Mouse (Mus musculus): ENCODE measurements around the gene Dcps. TPM values are rescaled to one million over a fixed set of nuclear protein-coding genes. Genes with fewer than 3 reads are reported as not detected.

Dcps gene
- total RNA-seq, 4 experiments from 2014 or later: 13.8 to 15.8 (median 14.1) TPM

DNA sequence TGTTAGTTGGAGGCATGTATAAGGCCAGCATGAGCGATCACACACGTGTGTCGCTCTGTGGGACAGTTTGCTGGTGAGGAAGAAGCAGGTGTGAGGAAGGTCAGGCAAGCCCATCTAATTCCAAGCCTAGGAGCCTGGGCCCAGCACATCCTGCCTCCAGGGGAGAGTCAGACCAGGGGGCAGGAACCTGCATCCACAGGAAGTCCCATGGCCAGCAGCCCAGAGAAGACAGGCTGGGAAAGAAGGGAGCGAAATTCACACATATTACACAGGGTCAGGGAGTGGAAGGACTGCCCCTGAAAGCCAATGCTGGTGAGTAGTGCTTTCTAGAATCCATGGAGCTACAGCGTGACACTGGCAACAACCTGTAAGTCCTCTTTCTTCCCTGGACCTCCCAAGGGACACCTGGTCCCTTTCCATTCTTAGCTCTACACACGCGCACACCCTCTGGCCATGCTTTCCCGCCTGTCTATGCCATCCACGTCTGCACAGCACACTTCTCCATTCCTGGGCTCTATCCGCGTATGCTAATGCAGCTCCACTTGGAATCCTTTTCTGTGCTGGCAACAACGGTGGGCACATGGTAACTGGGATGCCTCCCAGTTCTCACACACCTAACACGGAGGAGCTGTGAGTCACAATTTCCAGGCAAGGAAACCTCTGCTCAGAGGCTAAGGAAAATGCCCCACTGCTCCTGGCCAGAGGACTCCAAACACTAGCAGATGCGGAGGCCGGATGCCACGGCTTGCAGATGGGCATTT lies 44.0 kb downstream of the Dcps start:
- no peak for DNase-seq (ENCODE audit: low spot score)

DNA sequence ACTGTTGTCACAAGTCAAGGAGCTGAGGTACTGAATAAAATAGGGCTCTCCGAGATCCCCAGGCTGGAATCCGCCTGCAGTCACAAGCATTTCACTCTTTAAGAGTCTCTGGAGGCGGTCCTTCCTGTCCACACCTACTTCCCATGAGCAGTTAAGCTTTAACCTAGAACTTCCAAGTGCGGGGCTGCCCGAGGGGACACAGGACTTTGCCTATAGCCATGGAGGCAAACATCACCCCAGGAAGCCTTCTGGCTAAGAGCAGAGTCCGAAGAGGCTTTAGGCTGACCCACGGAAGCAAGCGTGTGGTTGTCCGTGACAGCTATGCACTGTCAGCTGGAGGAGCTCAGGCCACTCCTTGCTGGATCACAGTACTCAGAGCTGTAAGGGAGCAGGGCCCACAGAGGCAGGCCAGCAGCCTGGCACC lies 46.9 kb downstream of the Dcps start:
- DNase-seq (ENCODE audit: low spot score): no peak

DNA sequence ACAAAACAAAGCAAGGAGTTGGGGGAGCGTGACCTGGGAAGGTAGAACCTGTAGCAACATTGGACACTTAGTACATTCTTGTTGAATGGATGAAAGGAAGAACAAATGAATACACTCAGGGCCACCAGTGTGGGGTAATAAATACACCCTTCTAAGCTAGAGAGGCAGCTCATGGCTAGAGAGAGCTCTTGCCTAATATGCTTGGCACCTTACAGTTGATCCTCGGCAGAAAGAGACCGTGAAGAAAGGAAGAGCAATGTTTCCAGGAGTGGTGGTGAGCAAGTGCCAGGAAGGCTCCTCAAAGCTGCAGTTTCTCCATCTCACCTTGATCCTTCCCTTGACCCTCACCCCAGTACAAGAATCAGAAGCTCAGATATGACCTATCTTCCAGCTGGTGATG lies 47.3 kb downstream of the Dcps start:
- DNase-seq (ENCODE audit: low spot score): no peak

DNA sequence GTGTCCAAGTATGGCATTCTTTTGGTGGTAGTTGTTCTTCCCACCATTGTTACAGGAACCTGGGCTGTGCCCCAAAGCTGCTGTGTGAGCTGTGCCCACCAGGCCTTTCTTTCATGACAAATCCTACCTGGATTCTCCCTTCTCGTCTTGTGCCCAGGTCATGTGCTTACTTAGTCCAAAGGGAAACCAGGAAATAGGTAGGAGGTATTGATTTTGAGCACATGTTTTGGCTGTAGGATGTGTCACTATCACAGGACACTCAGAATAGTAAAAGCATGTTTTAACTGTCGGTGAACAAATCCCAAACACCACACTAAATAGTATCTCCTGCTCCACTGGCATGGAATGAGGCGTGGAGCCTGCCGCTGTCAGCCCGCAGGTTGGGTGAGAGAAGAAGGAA lies 48.3 kb downstream of the Dcps start:
- no peak for DNase-seq (ENCODE audit: low spot score)

DNA sequence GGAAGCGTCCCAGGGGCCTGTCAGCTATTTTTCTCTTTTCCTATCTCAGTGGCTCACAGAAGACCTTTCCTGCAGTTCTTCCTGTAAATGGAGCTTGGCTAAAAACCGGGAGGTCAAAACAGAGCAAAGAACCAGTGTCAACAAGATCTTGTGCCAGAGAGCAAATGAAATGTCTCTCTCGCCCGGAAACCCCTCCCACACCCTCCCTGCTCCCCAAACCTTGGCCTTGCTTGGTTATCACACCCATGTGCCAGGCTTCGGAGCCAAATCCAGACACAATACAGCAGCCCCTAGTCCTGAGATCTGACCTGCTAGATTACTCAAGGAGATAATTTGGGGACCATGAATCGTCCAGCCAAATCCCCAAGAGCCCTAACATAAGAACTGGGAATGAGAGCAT lies 48.7 kb downstream of the Dcps start:
- DNase-seq (ENCODE audit: low spot score): peak; percentile 60

DNA sequence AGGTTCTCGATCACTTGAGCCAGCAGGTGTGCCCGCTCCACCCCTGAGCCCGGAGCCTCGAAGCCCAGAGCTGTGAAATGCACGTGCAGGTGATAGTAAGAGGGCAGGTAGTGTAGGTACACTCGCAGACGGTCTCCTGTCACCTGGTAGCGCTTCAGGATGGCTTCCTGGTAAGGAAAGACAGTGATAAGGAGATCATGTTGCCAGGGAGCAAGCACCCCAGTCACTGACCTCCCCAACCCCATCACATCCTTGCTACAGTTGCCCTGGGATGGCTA lies 51.2 kb downstream of the Dcps start:
- no peak for DNase-seq (ENCODE audit: low spot score)

DNA sequence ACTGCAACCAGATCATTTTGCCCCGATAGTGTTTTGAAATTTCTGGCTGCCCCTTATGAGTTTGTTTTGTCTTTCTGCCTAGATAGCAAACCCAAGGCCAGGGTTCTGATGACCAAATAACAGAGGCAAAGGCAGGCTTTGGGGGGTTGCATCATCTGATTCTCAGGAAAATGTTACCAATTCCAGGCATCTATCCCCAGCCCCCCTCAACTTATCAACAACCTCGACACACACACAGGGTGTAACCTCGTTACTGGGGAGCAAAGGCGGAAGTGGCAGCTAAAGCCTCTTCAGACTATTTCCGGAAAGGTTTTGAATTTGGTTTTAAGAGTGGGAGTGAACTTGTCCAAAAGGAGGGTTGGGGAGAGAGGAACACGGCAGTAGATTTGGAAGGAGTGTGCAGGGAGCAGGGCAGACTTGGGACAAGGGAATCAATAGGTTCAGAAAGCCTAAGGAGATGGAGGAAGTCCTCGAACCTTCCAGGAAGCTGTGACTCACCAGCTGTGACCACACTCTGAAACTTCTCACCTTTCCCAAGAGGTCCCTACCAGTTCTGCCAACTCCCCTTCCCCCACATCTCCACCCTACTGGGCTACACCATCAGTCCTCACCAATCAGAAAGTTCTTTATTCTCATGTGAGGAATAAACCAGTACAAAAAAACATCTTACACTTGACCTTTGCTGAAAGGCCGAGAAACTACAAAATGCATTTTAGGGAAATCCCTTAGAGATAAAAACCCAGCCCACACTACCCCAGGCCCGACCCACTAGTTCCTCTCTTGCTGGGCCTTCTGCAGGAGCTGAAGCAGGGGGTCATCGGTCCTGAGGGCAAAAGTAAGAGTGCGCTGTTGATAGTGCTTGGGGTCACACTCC lies 51.8 kb downstream of the Dcps start:
- no peak for DNase-seq (ENCODE audit: low spot score)

DNA sequence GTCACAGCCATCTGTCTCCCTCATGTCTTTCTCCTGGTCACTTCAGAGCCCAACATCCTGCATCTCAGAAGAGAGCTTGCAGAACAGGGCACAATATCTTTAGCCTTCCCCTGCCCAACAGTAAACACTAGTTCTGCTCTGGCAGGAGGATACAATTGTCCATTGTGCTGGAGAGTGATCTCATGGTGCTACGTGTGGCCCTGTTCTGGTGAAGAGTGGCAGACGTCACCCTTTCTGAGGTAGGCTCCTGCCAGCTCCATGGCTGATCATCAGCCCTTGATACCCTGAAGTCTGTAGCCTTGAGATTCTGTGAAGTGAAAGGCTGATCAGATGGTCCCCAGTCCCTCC lies 52.4 kb downstream of the Dcps start:
- no peak for DNase-seq (ENCODE audit: low spot score)

DNA sequence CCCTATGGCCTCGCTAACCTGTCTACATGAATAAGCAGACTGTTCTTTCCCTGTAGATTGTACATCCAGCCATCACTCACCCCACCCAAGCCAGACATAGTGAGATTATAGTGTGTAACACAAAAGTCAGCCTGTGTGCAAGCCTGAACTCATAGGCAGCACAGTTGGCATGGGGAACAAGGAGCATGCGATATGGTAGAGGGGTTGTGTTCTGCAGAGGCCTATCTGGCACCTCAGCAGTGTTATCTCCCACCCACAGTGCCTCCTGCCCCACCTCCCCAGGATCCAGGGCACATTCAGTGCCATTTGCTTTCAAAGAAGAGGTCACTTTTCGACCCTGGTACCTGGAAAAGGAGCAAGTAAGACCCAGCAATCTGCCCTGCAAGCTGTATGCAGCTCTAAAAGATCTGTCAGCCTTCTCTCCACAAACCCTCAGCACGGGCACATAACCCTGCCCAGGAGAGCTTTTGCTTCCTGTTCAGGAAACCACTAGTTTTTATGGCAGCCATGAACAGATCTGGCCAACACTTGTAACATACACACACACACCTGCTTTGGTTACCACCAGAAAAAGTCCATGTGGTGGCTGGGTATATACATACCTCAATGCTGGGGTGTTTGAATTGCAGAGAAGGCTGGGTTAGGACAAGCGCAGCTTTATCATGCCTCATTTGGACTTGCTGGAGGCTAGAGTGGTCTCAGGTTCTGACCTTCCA lies 53.2 kb downstream of the Dcps start:
- DNase-seq (ENCODE audit: low spot score): no peak

DNA sequence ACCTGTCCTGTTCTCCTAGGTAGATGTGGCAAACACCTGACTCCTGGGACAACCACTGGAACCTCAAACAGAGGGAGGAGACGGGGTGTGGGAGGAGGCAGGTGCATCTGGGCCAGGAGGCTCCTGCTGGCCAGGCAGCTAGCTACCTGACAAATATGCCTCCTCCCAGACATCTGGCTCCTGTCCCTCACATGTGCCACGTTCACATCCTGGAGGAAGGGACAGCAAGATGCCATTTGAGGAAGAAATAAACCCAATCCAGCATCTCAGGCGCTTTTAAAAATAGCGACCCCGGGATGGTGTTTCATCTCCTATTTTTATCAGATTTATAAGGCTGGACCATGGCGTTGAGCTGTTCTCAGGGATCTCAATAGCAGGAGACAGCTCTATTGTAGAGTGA lies 56.7 kb downstream of the Dcps start, which contains the start of gene St3gal4:
Gene St3gal4, minus strand, starts transcription at position 101 of the 400 bp plus-strand sequence.
- no peak for DNase-seq (ENCODE audit: low spot score)

DNA sequence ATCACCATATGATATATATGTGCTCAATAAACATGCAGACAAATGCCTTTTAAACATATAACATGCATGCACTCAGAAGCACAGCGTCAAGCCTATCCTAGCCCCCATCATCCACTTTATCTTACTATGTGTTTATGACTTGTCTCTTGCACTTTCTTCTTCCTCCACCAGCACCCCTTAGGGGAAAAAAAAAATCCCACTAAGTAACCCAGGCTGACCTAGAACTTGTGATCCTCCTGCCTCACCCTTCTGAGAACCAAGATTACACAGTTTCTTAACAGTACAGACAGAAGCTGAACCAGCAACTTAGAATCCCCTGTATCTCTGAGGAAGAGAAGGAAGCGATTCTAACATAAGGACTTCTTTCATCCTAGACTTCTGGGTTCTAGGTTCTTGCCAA lies 57.3 kb downstream of the Dcps start:
- DNase-seq (ENCODE audit: low spot score): no peak

DNA sequence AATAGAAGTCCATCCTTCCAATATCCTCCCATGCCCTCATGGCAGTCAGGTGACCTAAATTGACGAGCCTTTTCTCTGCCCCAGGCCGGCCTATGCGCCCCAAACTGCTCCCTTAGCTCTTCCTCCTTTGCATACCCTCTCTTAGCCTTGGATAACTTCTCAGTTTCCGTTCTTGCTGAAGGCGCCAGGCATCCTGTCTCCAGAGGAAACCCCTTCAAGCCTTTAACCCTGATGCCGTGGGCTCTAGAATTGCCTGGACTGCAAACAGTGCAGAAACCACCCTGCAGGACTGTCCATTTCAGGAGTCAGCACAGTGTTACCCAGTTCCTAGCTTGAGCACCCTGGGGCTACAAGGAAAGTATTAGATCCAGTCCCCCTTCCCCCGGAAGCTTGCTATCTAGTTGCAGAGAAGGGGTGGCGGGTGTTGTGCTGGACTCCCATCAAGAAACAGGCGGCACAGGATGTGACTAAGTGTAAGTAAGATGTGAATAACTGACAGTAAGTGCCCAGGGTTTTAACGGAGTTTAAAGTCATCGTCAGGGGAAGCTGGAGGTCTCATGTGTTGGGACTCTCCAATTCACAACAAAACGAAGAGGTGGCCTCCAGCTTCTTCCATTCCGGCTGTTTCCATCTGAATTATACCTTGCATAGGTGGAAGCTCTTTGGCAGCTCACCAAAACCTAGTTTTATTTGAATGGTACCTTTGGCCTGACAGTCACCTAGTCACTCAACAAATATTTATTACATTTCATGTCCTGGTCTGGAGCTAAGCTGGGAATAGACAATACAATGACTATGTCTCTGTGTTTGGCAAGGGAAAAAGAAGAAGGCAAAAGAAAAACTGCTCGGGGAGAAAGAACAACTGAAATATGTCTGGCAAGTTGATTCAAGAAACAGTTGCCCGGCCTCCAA lies 58.2 kb downstream of the Dcps start:
- peak; percentile 73 for DNase-seq (ENCODE audit: low spot score)

DNA sequence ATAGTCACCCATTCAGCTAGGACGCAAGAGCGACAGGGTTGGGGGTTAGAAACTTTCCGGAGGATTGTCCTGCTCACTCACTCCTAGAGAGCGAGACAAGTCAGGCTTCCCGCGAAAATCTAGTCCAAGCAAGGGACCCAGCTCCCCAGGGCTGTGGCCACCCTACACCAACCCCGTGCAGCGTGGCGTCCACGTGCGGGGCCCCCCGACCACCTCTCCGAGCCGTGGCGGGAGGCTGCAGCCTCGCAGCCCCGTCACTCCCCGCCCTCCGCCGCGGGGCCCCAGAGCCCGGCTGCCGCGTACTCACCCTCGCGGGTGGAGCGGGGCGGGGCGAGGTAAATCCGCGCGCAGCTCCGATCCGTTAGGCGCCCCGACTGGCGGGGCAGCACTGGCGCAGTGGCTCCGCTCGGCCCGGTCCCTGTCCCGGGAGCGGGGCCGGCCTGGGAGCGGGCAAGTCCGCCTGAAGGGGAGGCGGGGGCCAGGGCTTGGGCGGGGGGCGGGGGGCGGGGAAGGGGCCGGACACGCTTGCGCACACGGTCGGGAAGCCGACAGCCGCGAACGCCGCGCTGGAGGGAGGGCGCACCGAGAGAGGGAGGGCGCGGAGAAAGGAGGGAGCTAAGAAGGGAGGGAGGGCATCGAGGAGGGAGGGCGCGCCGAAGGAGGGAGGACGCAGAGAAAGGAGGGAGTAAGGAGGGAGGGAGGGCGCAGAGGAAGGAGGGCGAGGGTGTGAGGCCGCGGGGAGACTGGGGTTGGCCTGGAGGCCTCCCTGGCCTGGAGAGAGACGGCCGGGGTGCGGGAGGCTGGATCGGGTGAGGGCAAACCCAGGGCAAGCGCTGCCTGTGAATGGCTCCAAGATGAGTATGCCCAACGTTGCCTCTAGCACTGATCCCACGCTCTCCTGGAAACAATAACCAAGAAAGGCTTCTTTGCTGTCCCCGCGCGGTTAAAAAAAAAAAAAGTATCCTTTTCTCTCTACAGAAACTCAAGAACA lies 59.2 kb downstream of the Dcps start:
- peak; percentile 71 for DNase-seq (ENCODE audit: low spot score)

DNA sequence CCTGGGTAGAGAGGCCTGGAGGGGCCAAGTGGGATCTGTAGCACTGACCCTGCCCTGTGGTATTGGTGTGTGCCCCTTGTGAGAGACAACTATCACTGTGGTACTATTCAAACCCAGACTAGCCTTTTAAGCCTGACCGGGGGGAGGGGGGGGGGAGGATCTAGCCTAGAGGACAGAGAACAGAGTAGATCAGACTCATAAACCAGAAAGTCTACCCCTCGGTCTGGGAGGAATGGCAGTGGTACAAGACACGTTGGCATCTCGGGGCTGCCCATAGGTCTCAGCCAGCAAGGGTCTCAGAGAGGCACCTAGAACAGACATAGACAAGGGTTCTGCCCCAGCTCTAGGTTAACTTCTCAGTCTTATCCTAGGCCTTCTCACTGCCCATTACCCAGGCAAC lies 60.1 kb downstream of the Dcps start:
- DNase-seq (ENCODE audit: low spot score): no peak

DNA sequence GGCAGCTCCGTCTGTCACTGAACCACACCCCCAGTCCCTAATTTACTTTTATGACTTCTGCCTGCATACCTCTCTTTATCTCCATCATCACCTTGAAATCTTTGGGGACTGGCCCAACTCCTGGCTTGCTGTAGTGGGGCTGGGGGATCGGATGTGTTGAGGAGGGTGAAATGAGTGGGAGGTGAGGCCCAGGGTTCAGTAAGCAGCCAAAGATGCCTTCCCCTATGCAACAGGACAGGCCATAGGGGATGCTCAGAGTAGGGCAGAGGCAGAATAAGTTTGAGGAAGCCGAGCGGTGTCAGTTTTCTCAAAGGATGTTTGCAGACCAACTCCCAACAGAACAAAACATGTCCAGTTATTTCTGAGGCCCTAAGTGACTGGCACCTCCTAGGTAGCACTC lies 60.6 kb downstream of the Dcps start:
- no peak for DNase-seq (ENCODE audit: low spot score)

DNA sequence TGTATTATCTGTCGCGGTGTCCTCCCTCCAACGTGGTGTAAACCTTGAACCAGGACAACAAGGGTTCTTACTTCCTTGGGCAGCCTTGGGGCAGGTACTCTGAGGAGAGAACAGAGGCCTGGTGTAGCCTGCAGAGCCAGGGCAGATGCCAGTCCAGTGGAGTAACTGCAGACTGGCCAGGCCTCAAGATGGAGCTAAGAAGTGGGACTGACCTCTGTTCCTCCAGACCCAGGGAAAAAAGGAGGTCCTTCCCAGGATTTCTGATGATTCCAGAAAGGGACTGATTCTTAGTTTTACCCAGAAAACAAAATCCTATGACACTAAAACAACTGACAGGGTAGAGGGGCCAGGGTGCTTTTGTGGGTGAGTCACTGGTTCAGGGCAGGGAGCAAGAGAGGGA lies 61.6 kb downstream of the Dcps start:
- no peak for DNase-seq (ENCODE audit: low spot score)

DNA sequence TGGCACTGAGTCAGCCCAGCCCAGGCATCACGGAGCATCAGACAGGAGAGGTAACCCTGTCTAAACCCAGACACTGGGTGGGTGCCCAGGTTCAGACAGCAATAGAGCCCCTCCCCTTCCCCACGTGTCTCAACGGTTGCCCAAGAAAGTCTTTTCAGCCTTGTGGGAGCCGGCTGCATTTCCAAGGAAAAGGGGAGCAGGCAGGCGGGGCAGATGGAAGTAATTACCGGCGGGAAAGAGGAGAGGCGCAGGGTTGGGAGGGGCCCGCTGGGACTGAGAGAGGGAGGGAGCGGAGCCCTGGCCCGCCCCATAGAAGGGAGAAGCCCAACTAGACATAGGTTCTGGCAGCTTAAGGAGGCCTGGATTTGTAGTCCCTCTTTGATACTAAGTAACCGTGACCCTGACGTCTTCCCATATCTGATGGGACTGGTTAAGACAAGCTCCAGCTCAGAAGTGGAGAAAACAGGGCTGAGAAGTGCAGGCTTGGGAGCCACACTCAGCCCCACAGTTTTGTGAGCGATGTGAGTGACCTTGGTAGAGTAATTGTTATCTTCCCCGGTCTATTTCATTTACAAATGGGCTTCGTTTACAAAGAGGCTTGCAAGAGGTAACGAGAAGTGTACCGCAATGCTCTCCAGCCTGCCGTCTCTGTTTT lies 63.8 kb downstream of the Dcps start:
- DNase-seq (ENCODE audit: low spot score): peak; percentile 47

DNA sequence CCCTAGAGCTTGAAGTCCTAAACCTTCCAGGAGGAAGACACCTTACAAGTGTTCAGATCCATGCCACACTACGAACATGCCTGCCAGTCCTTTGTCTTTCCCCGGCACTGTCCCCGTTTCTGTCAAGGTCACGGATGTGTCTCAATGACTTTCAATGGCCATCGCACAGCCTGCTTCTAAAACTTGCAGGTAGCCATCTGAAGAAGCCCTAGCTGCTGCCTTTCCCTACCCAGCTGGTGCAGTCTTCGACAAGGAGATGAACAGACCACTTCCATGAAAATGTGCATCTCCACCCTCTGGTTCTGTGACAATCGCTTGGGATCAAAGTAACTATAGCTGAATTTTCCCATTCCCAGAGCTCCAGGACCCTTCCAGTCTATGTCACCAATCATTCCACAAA lies 64.4 kb downstream of the Dcps start:
- DNase-seq (ENCODE audit: low spot score): no peak

DNA sequence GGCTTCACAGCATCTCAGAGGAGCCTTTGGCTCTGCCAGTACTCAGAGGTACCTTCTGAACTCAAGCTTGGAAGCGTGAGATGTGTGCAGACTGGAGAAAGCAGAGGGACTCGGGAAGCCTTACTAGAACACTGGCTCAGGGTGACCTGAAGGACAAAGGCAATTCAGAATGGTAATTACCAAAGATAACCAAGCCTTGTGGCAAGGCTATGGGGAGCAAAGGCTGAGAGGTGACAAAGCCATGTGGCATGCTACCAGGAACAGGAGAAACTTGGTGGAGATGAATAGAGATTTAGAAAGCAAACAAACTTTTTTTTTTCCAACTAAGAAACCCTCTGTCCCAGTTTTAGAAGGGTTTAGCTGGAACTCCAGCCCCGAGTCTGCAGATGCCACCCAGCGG lies 65.3 kb downstream of the Dcps start:
- DNase-seq (ENCODE audit: low spot score): no peak

DNA sequence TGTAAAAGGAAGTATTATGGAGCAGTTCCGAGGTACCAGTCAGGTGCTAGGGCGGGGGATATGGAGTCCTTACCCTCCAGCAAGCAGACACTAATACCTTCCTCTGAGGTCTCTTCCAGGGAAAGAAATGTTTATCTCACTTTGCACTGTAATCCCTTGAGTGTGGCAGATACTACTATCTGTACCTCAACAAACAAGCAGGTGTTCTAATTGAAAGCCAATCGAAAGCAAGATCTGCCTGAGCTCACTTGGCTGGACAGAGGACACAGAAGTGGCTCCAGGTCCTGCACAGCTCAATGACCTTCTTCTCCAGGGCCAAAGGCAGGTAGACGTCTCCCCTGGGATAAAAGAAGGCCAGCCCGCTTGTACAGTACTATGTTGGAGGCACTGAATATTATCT lies 65.8 kb downstream of the Dcps start:
- no peak for DNase-seq (ENCODE audit: low spot score)
